Mouse (Mus musculus) c-Kit-negative CD71-positive TER-119-positive erythroid progenitor cells, embryonic 14.5 days (primary cell): ENCODE measurements around the gene Epm2aip1.

Experiments
- DNase-seq: peaks from one replicate; pipeline ENCODE4 v3.0.0-alpha.2; 2013; ENCODE audit warnings: low read depth, low spot score

Gene Epm2aip1

DNA sequence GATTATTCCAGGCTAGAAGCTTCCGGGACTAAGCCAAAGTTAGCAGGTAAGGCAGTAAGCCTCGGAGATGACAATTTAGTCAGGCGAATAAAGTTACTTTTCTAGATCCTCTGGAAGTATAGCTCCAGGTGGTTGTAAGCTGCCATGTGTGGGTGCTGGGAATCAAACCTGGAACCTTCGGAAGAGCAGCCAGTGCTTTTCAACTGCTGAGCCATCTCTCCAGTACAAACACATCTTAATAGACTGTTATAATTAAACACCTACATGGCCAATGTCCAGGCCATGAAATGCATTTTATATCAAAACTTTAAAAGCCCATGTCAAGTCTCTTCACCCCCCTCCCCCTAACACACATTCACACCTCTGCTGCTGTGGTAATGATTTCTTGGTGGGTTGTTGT, 16.2 kb downstream of the Epm2aip1 start:
- DNase-seq: no peak

DNA sequence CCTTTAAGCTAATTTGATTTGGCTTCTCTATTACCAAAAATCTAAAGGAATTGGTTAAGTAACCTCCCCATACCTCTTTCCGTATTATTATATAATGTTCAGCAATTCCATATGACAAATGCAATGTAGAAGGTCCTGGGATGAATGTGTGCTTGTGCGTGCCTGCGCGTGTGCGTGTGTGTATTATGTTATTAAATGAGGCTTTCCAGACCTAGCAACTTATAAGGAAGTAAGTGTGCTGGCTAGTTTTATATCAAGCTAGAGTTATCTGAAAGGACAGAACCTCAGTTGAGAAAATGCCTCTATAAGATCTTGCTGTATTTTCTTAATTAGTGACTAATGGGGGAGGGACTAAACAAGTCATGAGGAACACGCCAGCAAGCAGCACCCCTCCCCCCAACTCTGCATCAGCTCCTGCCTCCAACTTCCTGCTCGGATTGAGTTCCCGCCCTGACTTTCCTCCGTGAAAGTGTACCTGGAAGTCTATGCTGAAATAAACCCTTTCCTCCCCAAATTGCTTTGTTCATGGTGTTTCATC, 17.6 kb downstream of the Epm2aip1 start:
- DNase-seq: no peak

DNA sequence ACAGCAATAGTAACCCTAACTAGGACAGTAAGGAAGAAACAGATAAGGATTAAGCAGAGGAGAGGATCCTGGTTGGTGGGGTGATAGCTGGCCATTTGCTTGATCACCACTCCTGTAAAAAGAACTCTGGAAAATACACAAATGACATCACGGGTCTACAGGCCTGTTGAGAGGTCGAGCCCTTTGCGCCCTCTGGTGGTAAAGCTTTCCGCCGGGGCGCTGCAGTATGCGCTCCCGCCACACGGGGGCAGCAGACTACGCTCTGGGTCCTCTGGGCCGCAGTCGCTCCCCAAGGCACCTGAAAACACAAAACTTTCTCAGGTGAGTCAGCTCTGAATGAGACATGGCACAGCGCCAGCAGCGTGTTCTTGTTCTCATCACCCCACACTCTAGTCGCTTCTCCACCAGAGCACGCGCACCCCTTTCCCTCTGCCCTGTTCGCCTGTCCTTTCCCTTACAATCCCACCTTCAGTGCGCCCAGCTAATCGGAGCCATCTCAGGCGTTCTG, 18.2 kb downstream of the Epm2aip1 start:
- DNase-seq: peak; percentile 75

DNA sequence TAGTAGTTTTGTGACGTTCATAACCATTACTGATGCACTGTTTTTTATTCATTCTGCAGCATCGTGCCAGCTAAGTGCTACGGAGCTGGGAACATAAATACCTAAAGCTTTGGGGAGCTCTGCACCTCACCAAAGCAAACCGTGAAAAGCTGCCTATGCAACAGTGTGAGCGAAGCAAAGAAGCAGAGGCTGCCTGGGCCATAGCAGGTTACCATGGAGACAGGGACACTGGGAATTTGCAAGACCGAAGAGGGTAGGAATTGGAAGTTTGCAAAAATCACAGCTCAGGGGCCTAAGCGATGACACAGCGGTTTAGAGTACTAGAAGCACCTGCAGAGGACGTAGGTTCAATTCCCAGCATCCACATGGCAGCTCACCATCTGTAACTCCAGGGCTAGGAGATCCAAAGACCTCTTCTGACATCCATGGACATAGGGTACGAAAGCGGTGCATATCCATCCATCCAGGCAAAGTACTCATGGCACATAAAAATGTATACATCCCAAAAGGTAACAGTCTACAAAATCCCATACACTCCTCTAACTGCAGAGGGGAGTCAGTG, 18.9 kb downstream of the Epm2aip1 start:
- DNase-seq: no peak

DNA sequence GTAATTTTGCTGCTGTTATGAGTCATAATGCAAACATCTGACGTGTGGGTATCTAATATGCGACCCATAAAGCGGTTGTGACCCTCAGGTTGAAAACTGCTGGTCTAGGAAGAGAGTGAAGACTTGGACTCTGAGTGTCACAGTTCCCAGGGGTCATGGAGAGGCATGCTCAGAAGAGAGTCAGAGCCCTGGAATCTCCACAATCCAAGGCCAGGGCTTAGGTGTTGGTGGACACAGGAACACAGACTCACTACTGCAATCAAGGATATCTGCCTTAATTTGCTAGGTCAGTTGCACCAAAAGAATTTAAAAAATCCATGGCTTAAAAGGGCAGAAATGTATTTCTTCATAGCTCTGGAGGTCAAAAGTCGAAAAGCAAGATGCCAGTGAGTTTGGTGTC, 21.5 kb downstream of the Epm2aip1 start:
- no peak for DNase-seq

DNA sequence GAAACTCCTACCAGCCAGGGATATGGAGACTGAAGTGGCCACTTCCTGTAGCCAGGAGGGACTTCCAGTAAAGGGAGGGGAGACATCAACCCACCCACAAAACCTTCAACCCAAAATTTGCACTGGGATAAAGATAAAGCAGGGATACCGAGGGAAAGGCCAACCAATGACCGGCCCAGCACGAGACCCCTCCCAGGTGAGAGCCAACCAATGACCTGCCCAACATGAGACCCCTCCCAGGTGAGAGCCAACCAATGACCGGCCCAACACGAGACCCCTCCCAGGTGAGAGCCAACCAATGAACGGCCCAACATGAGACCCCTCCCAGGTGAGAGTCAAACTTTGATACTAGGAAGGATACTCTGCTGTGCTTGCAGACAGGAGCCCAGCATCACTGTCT, 23.2 kb downstream of the Epm2aip1 start:
- DNase-seq: no peak

DNA sequence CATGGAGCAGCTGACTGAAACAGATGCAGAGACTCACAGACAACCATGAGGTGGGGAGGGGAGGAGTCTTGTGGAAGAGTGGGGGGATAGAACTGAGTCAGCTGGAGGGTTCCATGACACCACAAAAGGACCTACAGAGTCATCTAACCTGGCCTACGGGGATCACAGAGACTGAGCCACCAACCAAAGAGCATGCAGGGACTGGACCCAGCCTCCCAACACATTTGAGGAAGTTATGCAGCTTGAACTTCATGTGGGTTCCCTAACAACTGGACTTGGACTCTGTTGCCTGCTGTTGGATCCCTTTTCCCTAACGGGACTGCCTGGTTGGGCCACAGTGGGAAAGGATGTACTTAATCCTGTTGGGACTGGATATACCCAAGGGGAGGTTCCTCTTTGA, 23.6 kb downstream of the Epm2aip1 start:
- no peak for DNase-seq

DNA sequence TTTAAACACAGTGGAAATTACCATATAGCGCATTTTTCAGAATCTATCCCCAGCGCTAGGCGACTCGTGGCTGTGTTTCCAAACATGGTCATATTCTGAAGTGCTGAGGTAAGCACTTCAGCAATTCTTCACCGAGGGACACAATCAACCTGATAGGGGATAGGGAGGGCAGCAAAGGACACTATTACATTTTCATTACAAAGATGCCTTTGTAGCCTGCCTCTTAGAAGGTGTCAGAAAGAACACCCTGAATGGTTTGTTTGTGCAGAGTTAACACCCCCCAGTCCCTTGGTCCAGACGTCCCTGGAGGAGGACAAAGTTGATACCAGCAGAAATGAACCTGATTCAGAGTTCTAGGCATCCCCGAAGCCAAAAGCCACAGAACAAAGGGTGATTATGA, 24.7 kb downstream of the Epm2aip1 start:
- DNase-seq: no peak

DNA sequence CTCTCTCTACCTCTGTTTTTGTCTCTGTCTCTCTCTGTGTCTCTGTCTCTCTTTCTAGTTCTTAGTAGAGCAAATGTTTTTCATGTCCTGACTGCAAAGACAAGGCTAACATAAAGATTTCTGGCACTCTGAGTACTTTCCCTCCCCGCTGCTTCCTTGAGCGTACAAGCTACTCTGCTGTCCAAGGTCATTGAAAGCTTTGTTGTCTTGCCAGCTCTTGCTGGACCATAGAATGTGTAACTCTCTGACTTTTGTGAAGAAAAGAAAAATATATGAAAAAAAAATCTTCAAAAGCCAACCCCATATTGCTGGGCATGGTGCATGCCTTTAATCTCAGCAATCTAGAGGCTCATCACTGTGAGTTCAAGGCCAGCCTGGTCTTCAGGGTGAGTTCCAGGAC, 26.9 kb downstream of the Epm2aip1 start:
- no peak for DNase-seq

DNA sequence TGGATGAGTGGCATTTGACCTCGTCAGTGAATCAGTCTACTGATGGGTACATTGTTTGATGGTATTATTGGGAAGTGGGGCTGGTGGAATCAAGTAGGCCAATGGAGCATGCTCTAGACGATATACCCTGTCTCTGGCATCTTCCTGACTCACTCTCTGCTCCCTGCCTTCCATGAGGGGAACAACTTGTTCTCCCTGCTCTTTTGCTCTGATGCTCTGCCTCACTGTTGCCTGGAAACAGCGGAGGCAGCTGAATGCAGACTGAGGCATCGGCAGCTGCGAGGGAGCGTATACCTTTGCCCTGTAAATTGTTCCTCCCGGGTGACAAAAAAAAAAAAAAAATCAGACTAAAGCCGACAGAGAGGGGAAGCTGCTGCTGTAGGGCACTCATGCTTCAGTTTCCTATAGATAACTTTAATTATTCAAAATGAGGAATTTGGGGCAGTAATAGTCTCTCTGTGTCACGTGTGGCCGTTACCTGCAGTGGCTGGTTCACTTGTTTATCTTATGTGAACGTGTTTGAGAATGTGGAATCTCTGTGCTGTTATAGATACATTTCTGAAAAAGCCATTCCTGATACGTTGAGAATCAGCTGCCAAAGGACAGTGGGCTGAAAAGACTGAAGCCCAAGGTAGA, 30.6 kb downstream of the Epm2aip1 start:
- DNase-seq: no peak

DNA sequence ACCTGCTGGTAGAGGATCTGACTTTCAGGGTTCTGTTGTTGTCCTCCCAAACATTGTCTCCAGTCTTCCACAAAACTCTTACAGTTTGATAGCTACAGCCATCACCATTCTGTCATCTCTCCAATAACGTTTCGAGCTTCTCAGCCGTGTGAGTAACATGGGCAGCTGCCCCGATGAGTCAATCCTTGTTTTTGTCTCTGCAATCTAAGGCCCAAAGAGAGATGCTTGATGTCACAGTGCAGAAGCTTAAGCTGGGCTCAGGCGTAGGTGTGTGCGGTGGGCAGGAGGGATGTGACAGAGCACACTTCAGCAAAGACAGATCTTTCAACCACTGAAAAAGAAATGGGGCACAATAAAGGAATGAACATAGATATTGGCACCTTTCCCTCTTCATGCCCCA, 32.3 kb downstream of the Epm2aip1 start:
- DNase-seq: no peak

DNA sequence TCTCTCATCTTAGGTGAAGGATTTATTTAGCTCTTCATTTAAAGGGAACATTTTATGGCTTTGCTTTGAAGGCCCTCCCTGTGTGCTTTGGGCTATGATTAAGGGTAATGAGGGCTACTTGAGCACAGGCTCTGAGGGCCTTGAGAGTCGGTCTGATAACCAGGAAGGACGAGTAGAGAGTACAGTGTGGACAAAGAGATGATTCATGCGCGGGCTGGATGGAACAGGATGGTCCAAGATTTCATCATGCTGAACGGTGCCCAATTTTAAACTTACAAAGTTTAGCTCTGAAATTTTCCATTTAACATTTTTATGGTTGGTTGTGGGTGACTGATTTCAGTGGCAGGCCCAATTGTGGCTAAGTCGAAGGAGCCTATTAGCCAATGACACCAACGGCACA, 34.4 kb downstream of the Epm2aip1 start:
- DNase-seq: no peak

DNA sequence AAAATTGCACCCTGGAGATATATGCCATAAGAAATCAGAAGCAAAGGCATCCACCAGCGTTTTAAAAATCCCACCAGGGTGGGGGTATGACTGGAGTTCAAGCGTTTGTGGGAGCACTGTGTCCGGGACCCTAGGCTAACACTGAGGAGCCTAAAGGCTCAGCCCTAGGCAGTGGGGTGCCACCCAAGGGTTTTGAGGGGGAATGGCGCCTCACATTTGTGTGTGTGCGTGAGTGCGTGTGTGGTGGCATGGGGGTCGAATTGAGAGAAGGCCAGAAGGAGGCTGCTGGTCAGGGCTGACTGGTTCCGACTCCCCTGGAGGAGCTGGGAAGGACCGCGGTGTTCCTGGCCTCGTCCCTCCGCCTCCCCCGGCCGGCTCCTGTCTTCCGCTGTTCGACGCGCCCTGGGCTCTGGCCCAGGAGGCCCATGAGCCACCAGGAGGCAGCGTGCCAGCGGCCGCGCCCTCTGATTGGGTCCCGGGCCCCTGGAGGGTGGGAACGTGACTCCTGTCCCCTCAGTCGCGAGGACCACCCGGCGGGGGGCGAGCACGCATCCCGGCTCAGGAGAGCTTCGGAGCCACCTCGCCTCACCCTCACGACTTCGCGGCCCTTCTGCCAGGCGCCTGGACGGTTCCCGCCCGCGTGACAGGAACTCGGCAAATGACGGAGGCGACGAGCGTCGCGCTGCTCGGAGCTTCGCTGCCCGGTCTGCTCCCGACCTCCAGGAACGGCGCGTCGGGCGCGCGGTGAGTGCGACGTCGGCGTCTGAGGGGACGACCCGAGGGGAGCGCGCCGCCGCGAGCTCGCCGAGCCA, 39.5 kb downstream of the Epm2aip1 start, which contains the start of gene Trank1:
Trank1 (plus strand) TSS at position 709 of the 812 bp plus-strand sequence.
- DNase-seq: no peak

DNA sequence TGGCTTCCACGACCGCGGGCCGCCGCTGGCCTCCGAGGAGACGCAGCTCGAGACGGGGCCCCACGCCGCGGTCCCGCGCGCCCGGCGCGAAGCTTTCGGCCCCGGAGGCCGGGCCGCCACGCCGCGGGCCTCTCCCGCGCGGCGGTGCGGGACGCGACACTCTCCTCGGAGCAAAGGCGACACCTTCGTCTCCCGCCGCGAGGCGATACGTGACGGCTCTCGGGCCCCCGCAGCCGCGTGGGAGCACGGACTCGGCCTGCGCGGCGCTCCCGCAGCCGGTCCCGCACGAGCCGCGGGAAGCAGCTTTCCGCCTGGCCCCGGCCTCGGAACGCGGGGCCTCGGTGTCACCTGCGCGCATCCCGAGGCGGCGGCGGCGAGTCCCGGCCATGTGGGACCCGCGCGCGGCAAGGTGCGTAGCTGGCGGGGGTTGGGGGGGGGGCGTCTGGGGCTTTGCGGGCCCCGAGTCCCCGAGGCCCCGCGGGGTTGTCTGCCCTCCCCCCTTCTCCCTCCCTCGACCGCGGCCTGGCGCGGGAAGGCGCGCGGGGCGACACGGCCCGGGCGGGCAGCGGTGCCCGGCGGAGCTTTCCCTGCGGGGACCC, 40.2 kb downstream of the Epm2aip1 start:
- DNase-seq: no peak

DNA sequence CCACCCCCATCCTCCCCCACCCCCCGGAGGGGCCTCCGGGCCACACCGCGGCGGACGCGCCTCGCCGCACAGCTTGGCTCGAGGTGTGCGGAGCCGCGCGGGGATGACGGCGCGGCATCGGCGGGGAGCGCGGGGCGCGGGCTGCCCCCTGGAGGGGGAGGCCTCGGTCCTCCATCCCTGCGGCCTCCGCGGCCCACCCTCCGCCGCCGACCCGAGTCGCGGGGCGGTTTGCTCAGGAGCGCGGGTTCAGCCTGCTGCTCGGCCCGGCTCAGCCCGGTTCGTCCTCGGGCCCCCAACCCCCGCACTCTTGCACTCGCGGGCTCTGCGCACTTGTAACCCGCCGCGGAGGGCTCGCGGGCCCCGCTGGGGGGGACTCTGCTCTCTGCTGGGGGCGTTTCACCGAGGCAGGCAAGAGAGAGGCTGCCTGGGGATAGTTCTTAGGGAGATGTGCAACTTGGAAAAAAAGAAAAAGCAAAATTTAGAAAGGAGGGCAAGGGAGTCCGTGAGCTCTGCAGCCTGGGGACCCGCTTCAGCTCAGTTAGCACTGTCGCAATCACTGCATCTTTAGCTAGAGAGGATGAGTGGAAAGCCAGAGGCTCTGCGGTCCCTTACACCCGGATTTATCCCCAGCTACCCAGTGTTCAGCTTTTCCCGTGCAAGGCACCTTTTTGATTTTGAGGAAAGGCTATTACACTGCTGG, 40.9 kb downstream of the Epm2aip1 start:
- DNase-seq: no peak

DNA sequence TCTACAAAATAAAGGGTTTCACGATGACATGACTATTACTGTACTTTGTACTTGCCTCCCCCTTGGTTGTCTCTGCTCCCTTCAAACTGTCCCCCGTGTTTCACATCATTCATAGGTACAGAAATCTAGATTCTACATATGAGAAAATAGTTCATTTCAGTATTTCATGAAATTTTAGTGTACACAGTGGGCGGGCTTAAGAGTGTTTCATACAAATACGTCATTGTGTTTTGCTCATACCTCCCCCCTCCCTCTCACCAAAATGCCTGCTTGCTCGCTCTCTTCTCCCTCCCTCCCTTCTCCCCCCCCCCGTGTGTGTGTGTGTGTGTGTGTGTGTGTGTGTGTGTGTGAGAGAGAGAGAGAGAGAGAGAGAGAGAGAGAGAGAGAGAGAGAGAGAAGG, 41.6 kb downstream of the Epm2aip1 start:
- DNase-seq: no peak

DNA sequence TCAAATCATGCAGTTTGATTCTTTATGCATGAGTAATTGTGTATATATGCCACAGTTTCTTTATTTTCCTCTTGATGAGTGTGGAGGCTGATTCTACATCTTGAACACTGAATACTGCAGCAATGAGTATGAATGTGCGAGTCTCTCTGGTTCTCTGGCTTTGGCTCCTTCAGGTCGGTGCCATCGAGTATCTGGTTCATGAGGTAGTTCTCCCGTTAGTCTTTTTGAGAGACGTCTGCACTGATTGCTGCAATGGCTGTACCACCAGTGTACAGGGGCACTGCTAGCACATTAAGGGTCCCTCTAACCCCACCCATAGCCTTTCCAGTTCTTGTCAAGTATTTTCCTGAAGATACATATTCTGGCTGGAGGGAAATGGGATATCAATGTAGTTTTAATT, 42.1 kb downstream of the Epm2aip1 start:
- DNase-seq: no peak

DNA sequence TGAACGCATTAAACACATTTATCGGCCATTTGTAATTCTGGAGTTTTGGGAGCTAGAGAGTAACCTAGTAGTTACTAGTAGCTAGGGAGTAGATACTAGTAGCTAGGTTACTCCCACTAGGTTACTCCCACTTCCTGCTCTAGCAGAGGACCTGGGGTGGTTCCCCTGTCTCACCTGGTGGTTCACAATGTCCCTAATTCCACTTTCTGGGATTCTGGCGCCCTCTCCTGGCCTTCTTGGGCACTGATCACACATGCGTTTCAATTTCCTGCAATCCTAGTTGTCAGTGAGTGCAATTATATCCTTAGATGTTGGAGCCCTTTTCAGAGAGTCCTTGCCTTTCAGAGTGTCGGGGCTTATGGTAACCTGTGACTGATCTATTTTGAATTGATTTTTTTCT, 42.5 kb downstream of the Epm2aip1 start:
- no peak for DNase-seq

DNA sequence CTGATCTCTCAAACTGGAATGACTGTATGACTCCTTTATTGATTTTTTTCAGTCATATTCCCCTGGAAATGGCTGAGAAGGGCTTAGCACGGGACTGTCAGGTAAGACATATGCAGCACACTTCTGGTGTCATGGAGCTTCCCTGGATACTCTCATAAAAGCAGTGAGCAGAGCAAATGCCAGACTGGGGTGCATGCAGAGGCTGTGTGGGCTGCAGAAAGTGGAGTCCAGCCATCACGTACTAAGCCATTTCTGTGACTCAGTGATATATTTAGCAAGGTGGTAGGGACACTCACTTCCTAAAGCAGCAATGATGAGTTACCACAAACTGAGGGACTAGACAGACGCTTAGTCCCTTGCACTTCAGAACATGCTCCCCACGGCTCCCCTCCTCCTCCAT, 49.2 kb downstream of the Epm2aip1 start:
- no peak for DNase-seq

DNA sequence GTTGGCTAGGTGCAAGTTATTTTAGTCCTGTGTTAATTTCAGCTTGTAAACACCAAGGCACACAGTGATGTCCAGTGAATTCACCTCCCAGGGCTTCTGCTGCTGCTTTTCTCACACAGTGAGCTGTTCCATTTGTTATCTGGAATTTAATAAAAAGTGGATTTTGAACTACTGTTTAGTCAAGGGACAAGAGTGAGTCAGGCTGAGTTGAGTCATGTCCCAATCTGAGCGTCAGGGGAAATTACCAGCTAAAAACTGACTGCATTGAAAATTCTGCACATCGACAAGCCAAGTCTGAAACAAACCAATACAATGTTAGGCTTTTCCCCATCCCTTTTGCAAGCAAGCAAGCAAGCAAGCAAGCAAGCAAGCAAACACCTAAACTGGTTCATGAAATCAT, 53.2 kb downstream of the Epm2aip1 start:
- DNase-seq: no peak
